Mouse (Mus musculus) megakaryocyte, embryonic 14.5 days (primary cell): ENCODE results near the gene Trim46.

ENCODE experiments used
- FLI1 ChIP-seq: IDR thresholded peaks from 2 replicates; pipeline ENCODE4 v1.6.1; 2012; ENCODE audit warnings: low read length, inconsistent platforms, mixed read lengths
- GATA1 ChIP-seq: IDR thresholded peaks from 3 replicates; pipeline ENCODE4 v1.6.1; 2012; ENCODE audit warnings: mixed read lengths, low read length, inconsistent platforms, borderline replicate concordance

DNA sequence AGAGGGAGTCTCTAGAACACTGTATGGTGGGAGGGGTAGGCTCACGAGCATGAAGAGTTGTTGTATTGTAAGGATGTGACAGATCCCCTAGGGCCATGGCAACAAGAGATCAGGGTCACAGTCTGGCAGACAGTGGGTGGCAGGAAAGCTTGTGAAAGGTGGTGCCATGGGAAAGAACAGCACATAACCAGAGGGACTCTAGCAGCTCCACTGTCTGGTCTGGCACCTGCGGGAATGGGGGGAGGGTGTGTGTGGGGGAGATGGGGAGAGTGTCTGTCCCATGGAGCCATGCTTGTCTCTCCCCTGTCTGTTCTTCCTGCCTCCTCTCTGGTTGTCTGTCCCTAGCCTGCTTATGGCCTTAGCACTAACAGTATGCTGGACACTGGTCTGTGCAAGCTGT, 39.4 kb upstream of the Trim46 start:
- no peak for TF ChIP-seq GATA1
- no peak for TF ChIP-seq FLI1
